13 mouse cellular contexts compared by ENCODE assay signal in genomic region chr2:106781181-106782179, GRCm38 (mm10).
DNase-seq lines count a peak whose midpoint lies in the region; ATAC-seq lines count a peak whose summit lies in the region.
"Had no signal": no experiment of that assay in that cellular context is flagged by ENCODE, and none has a peak within 500 bp of the region (broad histone marks: within the 10 kb centered on the region; RNA-seq: fewer than 3 reads in every experiment).

No protein-coding gene starts in this region.

- peaks cover 13% of the 10 kb centered on the region for H3K36me3 ChIP-seq in embryonic facial prominence, embryonic 13.5 days
- peaks cover 26% of the 10 kb centered on the region for H3K36me3 ChIP-seq in embryonic facial prominence, embryonic 10.5 days (replicated peaks)
- peaks cover 3% of the 10 kb centered on the region; the same call in 1 of the 2 replicates for H3K36me3 ChIP-seq in forebrain, embryonic 16.5 days (ENCODE audit: control insufficient read depth, insufficient read depth)
- peaks cover 9% of the 10 kb centered on the region for H3K36me3 ChIP-seq in midbrain, embryonic 13.5 days
- no peaks in the 10 kb centered on the region for H3K36me3 ChIP-seq in kidney, embryonic 14.5 days (ENCODE audit: control insufficient read depth, insufficient read depth, low read length)
- H3K36me3 ChIP-seq: kidney, embryonic 15.5 days had no signal

- peak overlapping the region; percentile 78 for H3K27ac ChIP-seq in embryonic facial prominence, embryonic 13.5 days
- H3K27ac ChIP-seq in embryonic facial prominence, embryonic 10.5 days (replicated peaks) = no peak overlapping the region
- H3K27ac ChIP-seq in forebrain, embryonic 16.5 days (ENCODE audit: low read length) = peak overlapping the region; percentile 41
- H3K27ac ChIP-seq in midbrain, embryonic 13.5 days = peak overlapping the region; percentile 75
- no peak overlapping the region for H3K27ac ChIP-seq in kidney, embryonic 14.5 days (ENCODE audit: low read depth, low read length)
- H3K27ac ChIP-seq: kidney, embryonic 15.5 days had no signal

- H3K27me3 ChIP-seq in embryonic facial prominence, embryonic 13.5 days = no peaks in the 10 kb centered on the region
- 0 out of 2 replicates have a peak, but pooled peaks cover 7% of the 10 kb centered on the region for H3K27me3 ChIP-seq in embryonic facial prominence, embryonic 10.5 days (replicated peaks; ENCODE audit: low read depth, poor library complexity, severe bottlenecking)
- no peaks in the 10 kb centered on the region for H3K27me3 ChIP-seq in forebrain, embryonic 16.5 days (replicated peaks; ENCODE audit: control insufficient read depth, insufficient read depth, low read length)
- no peaks in the 10 kb centered on the region for H3K27me3 ChIP-seq in midbrain, embryonic 13.5 days
- H3K27me3 ChIP-seq in kidney, embryonic 14.5 days (ENCODE audit: control insufficient read depth, insufficient read depth, low read length) = no peaks in the 10 kb centered on the region
- H3K27me3 ChIP-seq: kidney, embryonic 15.5 days had no signal

- H3K4me1 ChIP-seq in embryonic facial prominence, embryonic 13.5 days = peaks cover 27% of the 10 kb centered on the region
- peaks cover 12% of the 10 kb centered on the region; the same call in 1 of the 2 replicates for H3K4me1 ChIP-seq in embryonic facial prominence, embryonic 10.5 days
- peaks cover 31% of the 10 kb centered on the region for H3K4me1 ChIP-seq in forebrain, embryonic 16.5 days (replicated peaks; ENCODE audit: control insufficient read depth, insufficient read depth, low read length)
- H3K4me1 ChIP-seq in midbrain, embryonic 13.5 days (replicated peaks) = peaks cover 29% of the 10 kb centered on the region
- no peaks in the 10 kb centered on the region for H3K4me1 ChIP-seq in kidney, embryonic 14.5 days (ENCODE audit: control insufficient read depth, insufficient read depth, low read length)

- ATAC-seq in embryonic facial prominence, embryonic 13.5 days (ENCODE audit: insufficient number of reproducible peaks, insufficient read depth, low FRiP score, low TSS enrichment, low read depth) = peak; percentile 81; the same call in 1 of the 2 replicates
- ATAC-seq in forebrain, embryonic 16.5 days = peak; percentile 46
- peak; percentile 75 for ATAC-seq in midbrain, embryonic 13.5 days
- no peak for ATAC-seq in kidney, embryonic 14.5 days (ENCODE audit: low FRiP score, low TSS enrichment)

- WGBS in embryonic facial prominence, embryonic 13.5 days = 64% methylated on average over 26 of the region's 26 CpGs
- 80% methylated on average over 26 of the region's 26 CpGs for WGBS in embryonic facial prominence, embryonic 10.5 days
- WGBS in forebrain, embryonic 16.5 days = 48% methylated on average over 26 of the region's 26 CpGs
- 60% methylated on average over 26 of the region's 26 CpGs for WGBS in midbrain, embryonic 13.5 days
- WGBS in kidney, embryonic 14.5 days = 91% methylated on average over 26 of the region's 26 CpGs

- no peak overlapping the region for H3K4me2 ChIP-seq in embryonic facial prominence, embryonic 13.5 days
- no peak overlapping the region for H3K4me2 ChIP-seq in forebrain, embryonic 16.5 days (ENCODE audit: low read length)
- no peak overlapping the region for H3K4me2 ChIP-seq in midbrain, embryonic 13.5 days (replicated peaks)
- no peak overlapping the region for H3K4me2 ChIP-seq in kidney, embryonic 14.5 days (replicated peaks; ENCODE audit: low read depth, low read length)
- H3K4me2 ChIP-seq: kidney, embryonic 15.5 days had no signal

- no peaks in the 10 kb centered on the region for H3K9me3 ChIP-seq in embryonic facial prominence, embryonic 13.5 days
- H3K9me3 ChIP-seq in embryonic facial prominence, embryonic 10.5 days = no peaks in the 10 kb centered on the region
- H3K9me3 ChIP-seq in forebrain, embryonic 16.5 days (ENCODE audit: control insufficient read depth, low read length) = no peaks in the 10 kb centered on the region
- H3K9me3 ChIP-seq in midbrain, embryonic 13.5 days = no peaks in the 10 kb centered on the region
- no peaks in the 10 kb centered on the region for H3K9me3 ChIP-seq in kidney, embryonic 14.5 days (ENCODE audit: control insufficient read depth, low read length)
- H3K9me3 ChIP-seq: kidney, embryonic 15.5 days had no signal

- no peak overlapping the region for H3K9ac ChIP-seq in embryonic facial prominence, embryonic 13.5 days
- peak overlapping the region; percentile 33; the same call in 1 of the 2 replicates for H3K9ac ChIP-seq in forebrain, embryonic 16.5 days (replicated peaks; ENCODE audit: low read depth, low read length)
- H3K9ac ChIP-seq in midbrain, embryonic 13.5 days (replicated peaks) = 0 out of 2 replicates have a peak overlapping the region, but pooled peaks have one; percentile 3
- no peak overlapping the region for H3K9ac ChIP-seq in kidney, embryonic 14.5 days (ENCODE audit: low read depth, low read length)
- H3K9ac ChIP-seq: kidney, embryonic 15.5 days had no signal

- DNase-seq in embryonic facial prominence, embryonic 10.5 days (ENCODE audit: low spot score) = no peak
- DNase-seq in left cerebral cortex, postnatal 36 days (ENCODE audit: low spot score in 2 of 2) = peak; percentile 23 to 30
- DNase-seq in left cerebral cortex, adult 11 months (ENCODE audit: low spot score) = no peak
- DNase-seq in c-Kit-positive CD71-positive TER-119-positive erythroid progenitor cells, embryonic 14.5 days (ENCODE audit: low spot score) = no peak
- DNase-seq: cerebellum, adult 9-10 months; gastrocnemius, postnatal 25 days; heart, postnatal 14 days; lung, postnatal 36 days had no signal

- intact Hi-C loops in left cerebral cortex, postnatal 36 days (cut with DNase I) = no loop called here

- H3K4me3 ChIP-seq in embryonic facial prominence, embryonic 13.5 days = no peak overlapping the region
- H3K4me3 ChIP-seq in embryonic facial prominence, embryonic 10.5 days = no peak overlapping the region
- H3K4me3 ChIP-seq in forebrain, embryonic 16.5 days (replicated peaks; ENCODE audit: low read length) = no peak overlapping the region
- H3K4me3 ChIP-seq in midbrain, embryonic 13.5 days (replicated peaks) = no peak overlapping the region
- no peak overlapping the region for H3K4me3 ChIP-seq in kidney, embryonic 14.5 days (ENCODE audit: low read length)
- H3K4me3 ChIP-seq: kidney, embryonic 15.5 days had no signal

Comparison
In these comparisons a context has a peak if more than half of its experiments do, and no peak if none do; other contexts are left out.
1. H3K27ac ChIP-seq: peak in embryonic facial prominence, embryonic 13.5 days (single experiment), forebrain, embryonic 16.5 days (single experiment) and midbrain, embryonic 13.5 days (single experiment); none in embryonic facial prominence, embryonic 10.5 days (single experiment) and kidney, embryonic 14.5 days (single experiment).
2. DNase-seq: peak in left cerebral cortex, postnatal 36 days (2 of 2); none in embryonic facial prominence, embryonic 10.5 days (single experiment), left cerebral cortex, adult 11 months (single experiment) and c-Kit-positive CD71-positive TER-119-positive erythroid progenitor cells, embryonic 14.5 days (single experiment).
3. H3K9ac ChIP-seq: peak in forebrain, embryonic 16.5 days (single experiment) and midbrain, embryonic 13.5 days (single experiment); none in embryonic facial prominence, embryonic 13.5 days (single experiment) and kidney, embryonic 14.5 days (single experiment).